Mouse (Mus musculus): ENCODE measurements at regions not wholly inside any gene's neighbourhood (a gene's known extent, or its start where the extent isn't known, plus 50 kb on each side); places are given as distances from the start of the nearest gene placed in this dataset.

GRCm38 (mm10) chr2:75422798-75423685, 236.0 kb upstream of the Hnrnpa3 start:
- no peak for DNase-seq

GRCm38 (mm10) chr2:75423872-75424271, 235.2 kb upstream of the Hnrnpa3 start:
- no peak for DNase-seq

DNA sequence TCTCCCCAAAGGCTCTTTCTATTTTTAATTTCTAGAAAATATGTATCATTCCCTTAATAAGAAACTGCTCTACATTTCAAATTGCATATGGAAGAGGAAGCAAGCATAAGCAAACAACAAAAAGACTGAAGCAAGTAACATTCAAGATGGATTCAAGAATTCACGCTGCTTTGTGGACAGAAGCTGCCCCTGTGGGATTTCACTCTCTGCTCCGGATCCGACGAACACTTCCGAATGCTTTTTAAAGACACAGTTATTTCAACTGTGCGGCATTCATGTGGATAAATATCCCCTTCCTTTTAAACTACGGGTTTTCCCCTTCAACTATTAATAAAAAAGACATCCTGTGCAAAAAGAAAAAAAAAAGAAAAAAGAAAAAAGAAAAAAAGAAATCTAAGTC, 234.7 kb upstream of the Hnrnpa3 start:
- no peak for DNase-seq

DNA sequence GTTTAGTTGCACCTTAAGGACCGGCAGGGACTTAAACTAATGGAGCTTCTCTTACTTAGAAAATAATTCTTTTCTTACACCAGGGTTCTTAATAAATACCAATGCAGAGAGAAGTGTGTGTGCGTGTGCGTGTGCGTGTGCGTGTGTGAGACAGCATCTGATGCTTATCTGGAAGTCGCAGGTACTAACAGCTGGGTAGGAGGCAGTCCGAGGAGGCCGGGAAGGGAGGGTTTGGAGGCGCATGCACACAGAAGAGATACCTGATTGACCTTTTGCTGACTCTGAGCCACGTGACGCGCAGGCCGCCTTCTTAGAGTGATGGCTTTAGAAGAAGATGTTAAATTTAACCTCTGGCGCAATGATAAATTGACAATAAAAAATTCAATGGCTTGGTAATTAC, 234.2 kb upstream of the Hnrnpa3 start:
- no peak for DNase-seq

DNA sequence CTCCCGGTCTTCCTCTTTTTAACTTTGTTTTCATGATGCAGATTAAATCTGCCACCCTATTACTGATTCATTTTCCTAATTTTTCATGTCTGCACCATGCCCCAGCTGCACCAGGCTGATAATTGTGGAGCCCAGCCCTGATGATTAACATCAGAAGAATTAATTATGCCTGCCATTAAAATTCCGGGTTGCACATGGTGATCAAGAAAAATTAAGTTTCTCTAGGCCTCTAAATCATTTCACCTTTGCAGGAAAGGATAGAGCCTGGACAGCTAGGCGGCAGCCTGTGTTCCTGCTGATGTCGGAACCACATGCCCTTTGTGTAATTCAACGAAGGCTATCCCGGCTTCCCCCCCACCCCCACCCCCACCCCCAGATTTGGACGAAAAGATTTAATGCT, 233.7 kb upstream of the Hnrnpa3 start:
- no peak for DNase-seq

GRCm38 (mm10) chr2:75425791-75426190, 233.3 kb upstream of the Hnrnpa3 start:
- no peak for DNase-seq

- DNase-seq: no peak
These were observed 231.1 kb upstream of the Hnrnpa3 start for GRCm38 (mm10) chr2:75427936-75428458.

DNA sequence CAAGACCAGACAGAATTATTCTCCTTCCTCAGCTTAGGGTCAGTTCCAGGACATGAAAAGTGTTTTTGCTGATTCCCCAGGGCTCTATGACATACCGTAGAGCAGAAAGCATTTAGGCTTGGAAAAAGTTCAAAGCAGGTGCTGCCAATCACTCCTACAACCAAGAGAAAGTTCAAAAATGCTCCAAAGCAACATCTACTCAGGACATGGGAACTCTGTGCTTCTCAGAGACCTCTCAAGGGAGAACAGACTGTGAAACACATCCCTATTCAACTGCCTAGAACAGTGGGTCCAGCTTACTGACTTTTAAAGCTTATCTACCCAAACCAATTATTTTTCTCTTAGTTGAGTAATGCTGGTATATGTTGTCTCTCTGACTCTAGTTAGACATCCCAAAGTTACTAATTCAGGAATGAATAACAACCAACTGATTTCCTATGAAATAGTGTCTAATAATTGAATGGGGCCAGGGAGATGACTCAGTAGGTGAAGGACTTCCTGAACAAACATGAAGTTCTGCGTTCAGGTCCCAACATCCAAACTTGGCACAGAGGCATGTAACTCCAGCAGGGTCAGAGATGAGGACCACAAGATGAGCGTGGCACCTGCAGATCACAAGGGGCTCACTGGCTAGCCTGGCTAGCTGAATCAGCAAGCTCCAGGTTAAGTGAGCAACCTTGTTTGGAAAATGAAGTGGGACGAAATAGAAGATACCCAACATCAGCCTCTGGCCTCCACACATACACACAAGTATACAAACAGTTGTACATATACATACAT, 228.7 kb upstream of the Hnrnpa3 start:
- no peak for DNase-seq

DNA sequence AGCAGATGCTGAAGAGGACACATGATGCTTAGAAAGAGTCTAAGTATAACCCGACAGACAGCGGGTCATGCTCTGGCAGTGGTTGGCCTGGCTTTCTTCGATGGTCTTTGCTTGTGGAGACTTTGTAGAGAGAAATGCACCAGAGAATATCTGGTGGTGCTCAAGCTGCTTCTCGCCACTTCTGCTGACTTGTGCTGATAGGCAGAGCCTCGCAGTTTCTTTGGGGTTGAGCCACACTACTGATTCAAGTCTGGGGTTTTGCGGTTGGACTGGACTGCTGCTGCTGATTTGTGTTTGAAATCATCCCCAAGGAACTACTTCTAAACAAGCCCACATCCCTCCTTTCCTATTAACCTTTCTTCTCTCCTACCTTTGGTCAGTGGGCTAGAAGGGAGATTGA, 227.1 kb upstream of the Hnrnpa3 start:
- no peak for DNase-seq

GRCm38 (mm10) chr2:75434521-75434920, 224.5 kb upstream of the Hnrnpa3 start:
- no peak for DNase-seq

DNA sequence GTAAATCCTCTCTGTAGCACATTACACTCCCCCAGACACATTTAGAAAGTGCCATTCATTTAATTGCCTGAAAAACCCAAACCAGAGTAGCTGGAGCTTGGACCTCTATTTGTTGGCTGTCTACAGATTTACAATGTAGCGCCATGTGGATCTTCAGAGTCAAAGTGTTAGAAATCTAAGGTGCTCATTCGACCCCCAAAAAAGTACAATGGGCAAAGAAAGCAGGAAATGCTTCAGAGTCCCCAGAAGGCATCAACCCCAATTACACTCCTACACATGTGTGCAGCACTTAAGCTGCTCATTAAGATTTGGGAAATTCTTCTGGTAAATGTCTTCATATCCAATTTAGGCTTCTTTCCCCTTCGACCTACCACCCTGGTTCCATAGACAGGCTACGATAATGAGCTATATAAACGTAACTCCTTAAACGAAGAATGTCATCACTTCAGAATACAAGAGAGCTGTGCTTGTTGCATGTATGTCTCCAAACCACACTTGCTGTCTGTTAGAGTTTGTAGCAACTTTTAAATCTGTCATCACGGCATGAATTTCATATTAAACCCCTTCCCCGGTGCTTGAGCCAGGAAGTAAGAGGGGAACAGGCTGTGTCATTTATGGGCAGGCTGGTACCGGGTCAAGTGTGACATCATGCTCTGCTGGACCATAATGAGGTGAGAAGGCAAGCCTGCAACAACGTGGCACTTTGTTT, 219.4 kb upstream of the Hnrnpa3 start:
- DNase-seq: no peak

DNA sequence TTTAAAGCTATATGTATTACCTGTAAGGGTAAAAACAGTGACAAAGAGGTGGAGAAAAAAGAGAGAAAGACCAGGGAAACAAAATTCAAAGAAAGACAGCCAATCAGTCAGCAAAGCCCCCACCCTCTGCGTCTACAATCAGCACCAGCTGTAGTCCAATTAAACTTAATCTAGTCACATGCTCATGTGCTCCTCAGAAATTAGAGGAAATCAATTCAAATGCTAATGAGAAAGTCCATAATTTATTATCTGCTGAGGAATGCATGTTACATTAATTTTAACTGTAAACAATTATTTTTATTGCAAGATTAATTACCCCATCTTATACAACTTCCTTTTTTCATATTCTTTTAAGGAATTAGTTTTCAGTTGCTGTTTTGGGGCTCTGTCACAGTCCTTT, 216.4 kb upstream of the Hnrnpa3 start:
- DNase-seq: no peak

- DNase-seq: no peak
These were observed 213.9 kb upstream of the Hnrnpa3 start for GRCm38 (mm10) chr2:75445189-75445588.

DNA sequence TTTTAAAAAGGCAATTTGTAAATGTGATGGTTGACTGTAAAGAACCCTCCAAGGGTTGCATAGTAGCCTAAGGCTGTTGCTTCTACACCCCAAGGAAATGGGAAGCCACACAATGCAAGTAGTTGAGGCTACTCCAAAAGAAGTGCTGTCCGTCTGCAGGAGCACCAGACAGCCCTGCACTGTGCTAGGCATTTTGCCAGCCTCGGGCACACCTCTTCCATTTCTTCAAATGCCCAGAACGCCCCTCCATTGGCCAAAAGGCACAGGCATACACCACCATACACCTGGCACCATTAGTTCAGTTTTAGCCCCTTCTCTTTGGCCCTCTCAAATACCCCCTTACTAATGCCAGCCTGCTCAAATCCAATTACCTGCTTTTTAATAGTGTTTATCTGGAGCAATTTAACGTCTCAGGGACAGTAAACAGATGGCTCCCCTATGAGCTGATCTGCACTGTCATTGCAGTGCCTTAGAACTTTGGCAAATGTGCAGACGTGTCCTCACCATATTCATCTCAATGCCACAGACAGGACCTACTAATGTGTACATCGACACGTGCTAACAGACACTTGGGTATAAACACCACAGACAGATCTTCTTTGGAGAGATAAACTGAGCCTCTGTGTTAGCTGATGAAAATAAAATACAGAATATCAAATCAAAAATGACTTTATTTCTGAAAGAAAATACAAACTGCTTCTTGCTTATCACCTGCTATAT, 211.9 kb upstream of the Hnrnpa3 start:
- DNase-seq: no peak

GRCm38 (mm10) chr2:75448221-75448620, 210.8 kb upstream of the Hnrnpa3 start:
- DNase-seq: no peak

GRCm38 (mm10) chr2:75451846-75452267, 207.2 kb upstream of the Hnrnpa3 start:
- no peak for DNase-seq

DNA sequence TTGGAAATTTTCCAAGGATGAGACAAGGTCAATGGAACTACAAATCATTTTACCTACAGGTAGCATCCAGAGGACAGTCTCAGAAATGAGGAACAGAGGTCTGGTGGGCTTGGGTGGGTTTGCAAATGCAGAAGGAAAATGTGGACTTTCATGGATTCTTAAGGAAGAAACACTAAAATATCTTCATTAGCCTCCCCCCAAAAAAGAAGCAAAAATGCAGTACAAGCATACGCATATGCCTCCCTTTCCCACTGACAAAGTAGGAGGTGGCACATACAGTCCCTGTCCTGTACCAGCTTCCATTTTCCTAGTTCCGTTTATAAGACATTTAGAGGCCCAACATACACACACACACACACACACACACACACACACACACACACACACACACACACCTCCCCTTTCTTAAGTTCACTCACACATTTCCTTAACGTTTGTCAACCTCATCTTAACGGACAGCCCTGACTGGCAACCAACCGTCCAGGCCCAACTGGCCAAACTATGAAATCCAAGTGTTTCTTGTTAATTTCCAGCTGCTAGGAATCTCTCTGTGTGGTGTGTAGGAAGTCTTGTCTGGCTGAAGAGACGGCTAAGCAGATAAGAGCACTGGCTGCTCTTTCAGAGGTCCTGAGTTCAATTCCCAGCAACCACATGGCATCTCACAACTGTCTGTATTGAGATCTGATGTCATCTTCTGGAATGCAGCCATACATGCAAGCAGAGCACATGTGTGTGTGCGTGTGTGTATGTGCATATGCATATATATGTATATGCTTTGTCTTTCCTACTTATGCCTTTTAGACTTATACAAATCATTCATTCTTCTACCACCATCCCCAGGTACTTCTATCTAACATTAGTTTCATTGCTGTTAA, 206.6 kb upstream of the Hnrnpa3 start:
- DNase-seq: no peak

GRCm38 (mm10) chr2:75455481-75455880, 203.6 kb upstream of the Hnrnpa3 start:
- DNase-seq: no peak

GRCm38 (mm10) chr2:75456272-75456671, 202.8 kb upstream of the Hnrnpa3 start:
- DNase-seq: no peak

DNA sequence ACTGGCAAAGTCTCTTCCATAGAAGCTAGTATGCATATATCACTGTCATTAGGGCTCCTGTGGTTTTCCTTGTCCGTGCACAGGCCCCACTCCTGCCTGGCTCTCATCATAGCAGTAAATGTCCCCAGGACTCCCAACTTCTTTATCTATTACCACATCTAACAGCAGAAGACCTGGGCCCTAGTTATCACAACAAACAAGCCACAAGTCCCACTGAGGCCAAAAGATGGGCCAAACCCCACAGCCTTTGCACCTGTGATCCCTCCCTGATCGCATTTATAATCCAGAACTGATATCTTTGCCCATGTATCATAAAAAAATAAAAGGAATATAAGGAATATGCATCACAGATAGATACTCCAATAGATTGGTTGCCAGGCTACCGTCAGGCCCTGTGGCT, 201.6 kb upstream of the Hnrnpa3 start:
- no peak for DNase-seq

- no peak for DNase-seq
These were observed 200.2 kb upstream of the Hnrnpa3 start for GRCm38 (mm10) chr2:75458898-75459297.

All from cerebellum, postnatal 36 days (tissue).